Mouse (Mus musculus) hindbrain, embryonic 14.5 days (tissue): ENCODE results near the gene Trim66. TPM values are rescaled to one million over a fixed set of nuclear protein-coding genes. Genes with fewer than 3 reads are reported as not detected.
A peak's percentile ranks its signal among the peaks of the same experiment; 100 is the strongest.

Experiments
- ATAC-seq: fragments of 200-750 bp; cut with Nextera tagmentation; 2 replicates; pipeline ENCODE4 v1.8.0; 2017; ENCODE audit warnings: moderate number of reproducible peaks, mild to moderate bottlenecking, moderate TSS enrichment, moderate library complexity; ENCODE audit not compliant: low FRiP score
- DNase-seq: peaks from one replicate; pipeline ENCODE4 v3.0.0-alpha.2; 2015; ENCODE audit warnings: low spot score
- H3K27ac ChIP-seq: fragments of 300-500 bp; sonication (generic); 2 replicates; pipeline ENCODE4 v1.5.1; 2014; ENCODE audit warnings: mild to moderate bottlenecking, moderate library complexity
- H3K27me3 ChIP-seq: fragments of 300-500 bp; sonication (generic); 2 replicates; pipeline ENCODE4 v1.6.1; 2014; ENCODE audit warnings: mild to moderate bottlenecking, low read length, mixed read lengths; ENCODE audit not compliant: control insufficient read depth, insufficient read depth
- H3K36me3 ChIP-seq: fragments of 300-500 bp; sonication (generic); replicated peaks from 2 replicates; pipeline ENCODE4 v1.6.1; 2014; ENCODE audit not compliant: control insufficient read depth, insufficient read depth
- H3K4me1 ChIP-seq: fragments of 300-500 bp; sonication (generic); replicated peaks from 2 replicates; pipeline ENCODE4 v1.6.1; 2014; ENCODE audit warnings: antibody characterized with exemption, low read length, mixed read lengths; ENCODE audit not compliant: control insufficient read depth, insufficient read depth
- H3K4me2 ChIP-seq: fragments of 300-500 bp; sonication (generic); replicated peaks from 2 replicates; pipeline ENCODE4 v1.6.1; 2014; ENCODE audit warnings: mild to moderate bottlenecking, moderate library complexity
- H3K4me3 ChIP-seq: fragments of 300-500 bp; sonication (generic); replicated peaks from 2 replicates; pipeline ENCODE4 v1.5.1; 2014; ENCODE audit warnings: mild to moderate bottlenecking, low read length
- H3K9ac ChIP-seq: fragments of 300-500 bp; sonication (generic); 2 replicates; pipeline ENCODE4 v1.6.1; 2014
- H3K9me3 ChIP-seq: fragments of 300-500 bp; sonication (generic); 2 replicates; pipeline ENCODE4 v1.6.1; 2016; ENCODE audit warnings: low read length; ENCODE audit not compliant: control insufficient read depth
- WGBS: fragments of 180-500 bp; shearing (Covaris S2); extraction: QIAGEN DNeasy Blood & Tissue Kit; methylation state at CpG from one replicate; pipeline ENCODE4 v1.1.7; 2014; 5-methylcytosine and 5-hydroxymethylcytosine counted together
- polyA plus RNA-seq: library from polyadenylated mRNA; unstranded; fragments of >200 nt; fragmentation: Nextera tagmentation; extraction: Ambion mirVana; gene quantifications from 2 replicates; pipeline ENCODE4 v1.2.1, GENCODE M21; 2014

Gene Trim66
- polyA plus RNA-seq, 1 experiment from 2014 or later, result 0.82 TPM

DNA sequence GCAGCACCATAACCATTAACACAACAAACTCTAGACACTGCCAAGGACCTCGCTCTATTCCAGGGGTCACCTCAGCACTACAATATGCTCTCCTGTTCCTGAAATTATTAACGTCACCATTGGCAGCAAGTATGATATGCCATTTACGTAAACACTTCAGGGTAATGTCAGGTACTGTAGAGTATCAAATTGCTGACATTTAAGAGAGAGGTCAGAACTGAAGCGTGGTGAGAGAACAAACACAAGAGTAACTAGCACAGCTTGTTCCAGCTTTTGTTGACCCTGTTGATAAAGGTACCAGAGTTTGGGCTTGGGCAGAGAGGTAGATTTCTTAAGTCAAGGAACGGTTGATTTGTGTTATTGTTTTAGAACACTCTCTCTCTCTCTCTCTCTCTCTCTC lies 65.2 kb downstream of the Trim66 start:
- Histone ChIP-seq H3K36me3 (no peaks in the 10 kb centered on the region), H3K9me3 (no peaks in the 10 kb centered on the region), H3K4me1 (peaks cover 12% of the 10 kb centered on the region; the same call in 1 of the 2 replicates), H3K4me3 (no peak overlapping the region), H3K27ac (no peak overlapping the region), H3K27me3 (no peaks in the 10 kb centered on the region), H3K4me2 (no peak overlapping the region), H3K9ac (no peak overlapping the region)
- DNase-seq (no peak), ATAC-seq (no peak)
- 83% methylated on average over 5 of the region's 5 CpGs for WGBS

GRCm38 (mm10) chr7:109440697-109441269 lies 67.2 kb downstream of the Trim66 start:
- Histone ChIP-seq H3K27ac (no peak overlapping the region), H3K4me2 (no peak overlapping the region), H3K4me1 (peaks cover 12% of the 10 kb centered on the region; the same call in 1 of the 2 replicates), H3K9me3 (no peaks in the 10 kb centered on the region), H3K36me3 (no peaks in the 10 kb centered on the region), H3K27me3 (no peaks in the 10 kb centered on the region), H3K9ac (no peak overlapping the region), H3K4me3 (no peak overlapping the region)
- DNase-seq, result no peak
- no peak for ATAC-seq
- 87% methylated on average over 9 of the region's 9 CpGs for WGBS

DNA sequence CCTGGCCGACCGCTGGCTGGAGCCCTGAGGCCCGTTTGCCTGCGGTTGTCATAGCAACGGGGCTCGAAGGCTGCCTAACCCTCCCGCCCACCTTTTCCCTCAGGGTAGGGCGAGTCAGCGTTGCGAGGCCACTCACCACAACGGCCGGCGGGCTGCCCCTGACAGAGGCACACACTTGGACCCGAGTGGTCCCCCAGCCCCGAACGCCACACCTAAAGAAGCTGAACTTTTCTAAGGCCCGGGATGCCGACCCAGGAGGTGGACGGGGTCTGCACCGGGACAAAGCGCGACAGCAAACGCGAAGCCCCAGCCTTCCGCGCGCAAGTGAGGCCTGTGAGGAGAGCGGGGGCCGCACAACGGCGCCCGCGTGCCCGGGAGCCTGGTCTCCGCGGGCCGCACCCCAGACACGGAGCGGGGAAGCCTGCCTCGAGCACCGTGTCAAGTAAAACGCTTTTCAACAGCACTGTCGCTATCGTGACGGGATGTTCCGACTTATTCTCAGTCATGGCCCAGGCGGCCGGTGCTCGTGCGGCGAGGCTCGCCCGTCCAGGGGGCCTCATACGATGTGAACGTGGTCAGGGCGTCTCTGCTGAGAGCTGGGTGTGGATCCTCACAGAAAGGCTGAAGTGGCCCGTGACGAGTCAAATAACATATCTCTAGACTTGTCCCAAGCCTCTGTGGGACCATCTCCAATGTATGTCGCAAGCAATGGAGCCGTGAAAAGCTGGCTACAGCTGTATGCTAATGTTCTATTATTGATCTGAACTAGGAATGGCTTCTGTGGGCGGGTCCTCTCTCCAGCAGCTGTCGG lies 68.9 kb downstream of the Trim66 start, which contains the start of gene Stk33:
Stk33 (minus strand) TSS at position 301 of the 811 bp plus-strand sequence.
- Histone ChIP-seq H3K4me3 (peak within 1 kb of the TSS; percentile 53), H3K9ac (peak within 1 kb of the TSS; percentile 76), H3K36me3 (no peaks in the 10 kb centered on the region), H3K9me3 (no peaks in the 10 kb centered on the region), H3K4me1 (peaks cover 12% of the 10 kb centered on the region; the same call in 1 of the 2 replicates), H3K27me3 (no peaks in the 10 kb centered on the region), H3K4me2 (peak within 1 kb of the TSS; percentile 95), H3K27ac (peak within 1 kb of the TSS; percentile 79)
- ATAC-seq, result peak; percentile 83
- under 1% methylated on average over 62 of the region's 62 CpGs for WGBS
- DNase-seq, result peak; percentile 61

DNA sequence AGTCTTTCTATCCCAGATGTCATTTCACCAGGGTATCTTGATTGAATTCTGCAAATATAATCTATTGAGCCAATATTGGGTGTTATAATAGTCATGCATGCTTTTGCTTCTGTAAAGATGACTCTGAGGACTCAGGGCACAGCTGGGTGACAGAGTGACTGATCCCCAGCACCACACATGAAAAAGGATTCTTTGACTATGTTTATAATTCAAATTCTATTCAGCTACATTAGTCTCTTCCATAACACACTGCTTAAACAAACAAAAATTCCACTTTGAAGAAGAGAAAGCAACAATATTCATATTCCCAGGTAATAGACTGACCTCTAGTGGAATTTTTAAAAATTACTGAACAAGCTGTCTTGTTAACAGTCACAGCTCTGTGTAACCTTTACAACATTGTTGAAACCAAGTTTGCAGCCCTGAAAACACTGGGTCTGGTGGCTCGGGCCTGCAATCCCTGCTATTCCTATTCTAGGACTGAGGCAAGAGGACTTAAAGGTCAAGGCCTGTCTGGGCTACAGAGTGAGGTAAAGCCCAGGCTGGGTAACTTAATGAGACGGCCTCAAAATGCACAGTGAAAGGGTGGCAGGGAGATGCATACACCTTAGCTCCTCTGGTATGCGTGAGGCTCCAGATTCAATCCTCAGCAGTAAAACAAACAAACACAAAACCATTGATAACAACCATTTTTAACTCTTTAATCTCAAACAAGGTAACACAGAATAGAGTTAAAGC lies 83.3 kb downstream of the Trim66 start:
- Histone ChIP-seq H3K4me1 (no peaks in the 10 kb centered on the region), H3K27ac (no peak overlapping the region), H3K36me3 (no peaks in the 10 kb centered on the region), H3K9me3 (no peaks in the 10 kb centered on the region), H3K4me2 (no peak overlapping the region), H3K4me3 (no peak overlapping the region), H3K9ac (no peak overlapping the region), H3K27me3 (no peaks in the 10 kb centered on the region)
- peak; percentile 60; the same call in 1 of the 2 replicates for ATAC-seq
- DNase-seq, result peak; percentile 89
- WGBS, result 71% methylated on average over 3 of the region's 3 CpGs

DNA sequence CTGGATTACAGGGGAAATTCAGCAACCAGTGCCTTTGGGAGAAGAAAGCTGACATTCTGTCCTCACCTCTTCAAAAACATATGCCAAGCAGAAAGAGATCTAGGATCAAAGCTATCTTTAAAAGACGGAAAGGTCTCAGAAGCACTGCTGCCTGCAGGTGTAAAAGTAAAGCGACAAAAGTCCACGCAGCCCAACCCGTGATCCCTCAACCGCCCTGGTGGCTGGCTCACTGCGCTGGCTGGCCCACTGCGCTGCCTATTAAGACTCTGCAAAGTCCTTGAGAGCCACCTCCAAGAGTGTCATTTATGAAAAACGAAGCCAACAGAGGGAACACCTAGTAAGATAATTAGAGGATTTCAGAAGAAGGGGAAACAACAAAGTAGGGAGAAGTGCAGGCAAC lies 85.1 kb downstream of the Trim66 start:
- H3K4me2 ChIP-seq, result no peak overlapping the region
- H3K27ac ChIP-seq, result no peak overlapping the region
- ATAC-seq, result no peak
- no peak overlapping the region for H3K4me3 ChIP-seq
- H3K4me1 ChIP-seq, result no peaks in the 10 kb centered on the region
- H3K36me3 ChIP-seq, result no peaks in the 10 kb centered on the region
- no peaks in the 10 kb centered on the region for H3K9me3 ChIP-seq
- no peaks in the 10 kb centered on the region for H3K27me3 ChIP-seq
- no peak for DNase-seq
- 82% methylated on average over 8 of the region's 8 CpGs for WGBS
- no peak overlapping the region for H3K9ac ChIP-seq

DNA sequence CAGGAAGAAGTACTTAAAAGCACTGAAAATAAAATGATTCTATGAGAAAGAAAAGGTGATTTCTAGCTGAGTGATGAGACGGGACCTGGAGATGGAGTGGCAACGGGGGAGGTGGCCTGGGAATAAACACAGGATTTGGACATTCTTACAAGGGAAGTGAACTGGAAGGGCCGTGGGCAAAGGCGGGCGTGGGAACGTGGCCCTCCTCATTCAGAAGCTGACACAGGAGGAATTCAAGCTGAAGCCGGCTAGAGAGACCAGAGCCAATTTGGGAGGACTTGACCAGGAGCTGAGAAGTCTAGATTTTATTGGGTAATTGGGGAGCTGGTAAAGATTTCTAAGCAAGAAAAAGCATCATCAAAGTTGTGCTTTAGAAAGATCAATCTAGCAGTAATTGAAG lies 102.4 kb downstream of the Trim66 start:
- Histone ChIP-seq H3K4me1 (no peaks in the 10 kb centered on the region), H3K4me3 (no peak overlapping the region), H3K4me2 (no peak overlapping the region), H3K27ac (no peak overlapping the region), H3K36me3 (no peaks in the 10 kb centered on the region), H3K27me3 (no peaks in the 10 kb centered on the region), H3K9ac (no peak overlapping the region), H3K9me3 (no peaks in the 10 kb centered on the region)
- 48% methylated on average over 7 of the region's 7 CpGs for WGBS
- ATAC-seq (no peak), DNase-seq (no peak)

DNA sequence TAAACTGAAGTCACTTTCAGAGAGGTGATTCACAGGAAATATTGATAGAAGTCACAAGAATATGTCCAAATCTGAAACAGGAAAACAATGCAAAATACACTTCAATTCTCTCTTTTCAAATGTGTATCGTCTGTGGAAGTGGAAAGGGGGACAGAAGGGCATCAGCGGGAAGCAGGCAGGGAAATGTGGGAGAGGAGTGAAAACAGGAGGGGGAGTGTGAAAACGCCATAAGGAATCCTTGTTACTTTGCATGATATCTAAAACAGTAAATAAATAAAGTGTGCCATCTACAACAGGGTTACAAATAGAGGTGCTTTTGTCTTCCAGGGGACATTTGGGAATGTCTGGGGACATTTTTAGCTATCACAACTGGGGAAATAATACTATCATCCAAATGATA lies 108.6 kb downstream of the Trim66 start:
- Histone ChIP-seq H3K4me1 (no peaks in the 10 kb centered on the region), H3K4me3 (no peak overlapping the region), H3K36me3 (no peaks in the 10 kb centered on the region), H3K4me2 (no peak overlapping the region), H3K9ac (no peak overlapping the region), H3K27me3 (no peaks in the 10 kb centered on the region), H3K9me3 (no peaks in the 10 kb centered on the region), H3K27ac (no peak overlapping the region)
- no peak for DNase-seq
- ATAC-seq, result no peak
- 75% methylated on average over 3 of the region's 3 CpGs for WGBS
